Mouse (Mus musculus): ENCODE data around the gene Foxk1.

The Foxk1 gene

DNA sequence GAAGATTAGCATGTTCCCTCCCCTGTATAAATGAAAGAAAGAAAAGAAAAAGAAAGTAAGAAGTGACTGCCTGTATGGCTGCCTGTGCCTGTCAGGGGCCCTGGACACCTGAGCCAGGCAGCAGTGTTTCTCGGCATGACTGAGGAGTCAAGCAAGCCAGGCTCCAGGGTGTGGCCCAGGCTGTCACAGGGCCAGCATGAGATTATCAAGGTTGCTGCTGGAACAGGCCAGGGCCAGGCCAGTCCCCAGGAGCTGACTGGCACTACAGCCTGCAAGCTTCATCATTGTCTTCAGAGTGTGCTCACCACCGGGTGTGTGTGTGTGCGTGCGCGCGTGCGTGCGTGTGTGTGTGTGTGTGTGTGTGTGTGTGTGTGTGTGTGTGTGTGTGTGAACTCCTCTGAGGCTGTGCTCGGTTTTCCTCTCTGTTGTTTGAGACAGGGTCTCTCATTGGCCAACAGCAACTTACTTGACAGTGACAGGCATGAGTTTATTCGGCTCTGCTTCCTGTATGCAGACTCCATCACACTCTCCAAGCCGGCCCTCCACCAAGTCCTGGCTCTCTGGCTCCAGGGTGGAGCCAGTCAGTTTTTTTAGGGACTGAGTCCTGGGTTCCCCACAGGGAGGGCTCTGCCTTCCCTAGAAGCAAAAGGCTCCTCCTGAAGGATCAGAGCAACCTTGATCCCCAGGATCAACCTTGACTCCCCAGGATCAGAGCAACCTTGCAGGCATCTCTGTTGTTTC lies 43.7 kb downstream of the Foxk1 start:
- peak; percentile 65 for DNase-seq (ENCODE audit: low read depth)

DNA sequence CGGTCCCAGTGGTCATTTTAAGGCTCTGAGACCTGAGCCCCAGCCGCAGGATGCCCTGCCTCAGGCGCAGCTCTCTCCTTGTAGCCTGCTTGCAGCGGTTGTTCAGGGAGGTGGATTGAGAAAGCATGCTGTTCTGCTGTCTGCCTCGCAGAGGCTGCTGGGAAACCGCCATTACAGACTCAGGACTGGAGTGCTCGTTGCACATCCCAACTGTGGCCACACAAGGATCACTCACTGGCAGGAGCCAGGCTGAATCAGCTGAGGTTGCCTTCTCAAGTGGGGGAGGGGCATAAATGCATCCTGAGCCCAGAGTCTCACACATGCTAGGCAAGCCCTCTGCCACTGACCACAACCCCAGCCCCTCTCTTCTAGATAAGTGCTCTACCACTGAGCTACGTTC lies 44.4 kb downstream of the Foxk1 start:
- DNase-seq (ENCODE audit: low read depth), result peak; percentile 63

DNA sequence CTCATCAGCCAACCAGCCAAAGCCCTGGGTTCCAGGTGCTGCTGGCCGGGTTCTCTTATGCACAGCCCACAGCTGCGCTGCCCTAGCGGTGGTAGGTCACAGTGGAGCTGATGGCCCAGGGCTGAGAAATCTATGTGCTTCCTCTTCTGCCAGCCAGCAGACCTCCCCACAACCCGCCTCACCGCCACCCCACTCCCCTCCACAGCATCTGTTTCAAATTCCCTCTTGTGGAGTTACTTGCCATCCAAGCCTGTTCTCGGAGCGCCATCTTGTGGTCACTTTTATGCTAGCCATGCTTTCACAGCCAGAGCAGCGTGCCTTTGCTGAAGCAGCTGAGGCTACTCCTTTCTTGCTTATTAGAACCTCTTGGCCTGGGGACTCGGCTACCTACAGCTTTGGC lies 46.8 kb downstream of the Foxk1 start:
- peak; percentile 96 for DNase-seq (ENCODE audit: low read depth)

DNA sequence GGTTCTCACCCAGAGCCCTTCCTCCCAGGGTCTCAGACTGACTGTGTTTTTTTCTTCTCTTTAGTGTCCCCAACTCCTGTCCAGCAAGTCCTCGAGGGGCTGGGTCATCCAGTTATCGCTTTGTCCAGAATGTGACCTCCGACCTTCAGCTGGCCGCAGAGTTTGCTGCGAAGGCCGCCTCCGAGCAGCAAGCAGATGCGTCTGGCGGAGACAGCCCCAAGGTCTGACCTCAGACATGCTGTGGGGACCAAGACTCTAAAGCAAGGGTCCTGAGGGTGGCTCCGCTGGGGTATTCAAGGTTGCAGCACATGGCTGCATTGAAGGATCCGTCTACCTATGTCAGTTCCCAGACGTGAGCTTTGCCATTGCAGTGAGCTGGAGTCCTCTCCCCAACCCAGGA lies 47.3 kb downstream of the Foxk1 start:
- DNase-seq (ENCODE audit: low read depth), result no peak

DNA sequence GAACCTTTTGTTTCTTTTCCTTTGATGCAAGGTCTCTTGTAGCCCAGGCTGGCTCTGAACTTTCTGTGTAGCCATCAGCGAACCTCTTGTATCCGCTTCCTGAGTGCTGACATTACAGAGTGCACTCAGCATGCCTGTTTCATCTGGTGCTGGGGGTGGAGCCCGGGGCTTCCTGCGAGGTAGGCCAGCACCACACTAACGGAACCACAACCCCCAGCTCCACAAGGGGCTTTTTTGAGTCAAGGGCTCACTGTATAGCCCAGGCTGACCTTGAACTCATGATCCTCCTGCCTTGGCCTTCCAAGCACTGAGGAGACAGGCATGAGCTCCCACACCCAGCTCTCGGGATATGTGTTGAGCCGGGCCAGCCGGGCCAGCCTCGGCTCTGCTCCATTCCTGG lies 49.5 kb downstream of the Foxk1 start:
- no peak for DNase-seq (ENCODE audit: low read depth)

DNA sequence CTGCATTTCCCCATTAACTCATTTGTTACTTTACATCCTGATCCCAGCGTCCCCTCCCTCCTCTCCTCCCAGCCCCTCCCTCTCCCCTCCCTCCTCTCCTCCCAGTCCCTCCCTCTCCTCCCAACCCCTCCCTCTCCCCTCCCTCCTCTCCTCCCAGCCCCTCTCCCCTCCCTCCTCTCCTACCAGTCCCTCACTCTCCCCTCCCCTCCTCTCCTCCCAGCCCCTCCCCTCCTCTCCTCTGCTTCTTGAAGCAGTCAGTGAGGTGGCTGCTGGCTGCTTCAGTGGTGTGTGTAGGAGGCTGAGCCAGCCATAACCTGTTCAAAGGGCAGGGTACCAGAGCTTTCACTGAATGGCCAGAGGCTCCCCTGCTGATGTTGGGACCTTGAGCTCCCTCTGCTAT lies 50.5 kb downstream of the Foxk1 start:
- DNase-seq (ENCODE audit: low read depth), result no peak

DNA sequence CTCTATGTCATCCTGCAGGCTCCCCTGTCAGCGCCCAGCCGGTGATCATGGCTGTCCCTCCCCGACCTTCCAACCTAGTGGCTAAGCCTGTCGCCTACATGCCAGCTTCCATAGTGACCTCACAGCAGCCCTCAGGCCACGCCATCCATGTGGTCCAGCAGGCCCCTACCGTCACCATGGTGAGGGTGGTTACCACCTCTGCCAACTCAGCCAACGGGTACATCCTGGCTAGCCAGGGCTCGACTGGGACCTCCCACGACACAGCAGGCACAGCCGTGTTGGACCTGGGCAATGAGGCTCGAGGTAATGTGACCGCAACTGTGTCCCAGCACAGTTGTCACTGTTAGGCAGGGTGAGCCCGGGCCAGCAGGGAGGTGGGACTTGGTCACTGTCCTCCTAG lies 52.4 kb downstream of the Foxk1 start:
- DNase-seq (ENCODE audit: low read depth), result no peak

DNA sequence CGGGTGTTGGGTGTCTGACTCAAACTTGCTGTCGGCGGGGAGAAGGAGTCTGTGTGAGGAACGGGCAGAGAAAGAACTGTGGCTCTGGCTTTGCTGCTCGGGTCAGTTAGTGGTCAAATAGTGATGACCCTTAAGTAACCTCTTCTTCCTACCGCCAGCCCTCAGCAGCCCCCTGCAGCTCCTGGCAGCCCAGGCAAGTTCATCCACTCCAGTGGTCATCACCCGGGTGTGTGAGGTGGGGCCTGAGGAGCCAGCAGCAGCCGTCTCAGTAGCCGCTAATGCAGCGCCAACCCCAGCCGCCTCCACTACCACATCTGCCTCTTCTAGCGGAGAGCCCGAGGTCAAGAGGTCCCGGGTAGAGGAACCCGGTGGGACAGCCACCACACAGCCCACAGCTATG lies 55.0 kb downstream of the Foxk1 start:
- no peak for DNase-seq (ENCODE audit: low read depth)

DNA sequence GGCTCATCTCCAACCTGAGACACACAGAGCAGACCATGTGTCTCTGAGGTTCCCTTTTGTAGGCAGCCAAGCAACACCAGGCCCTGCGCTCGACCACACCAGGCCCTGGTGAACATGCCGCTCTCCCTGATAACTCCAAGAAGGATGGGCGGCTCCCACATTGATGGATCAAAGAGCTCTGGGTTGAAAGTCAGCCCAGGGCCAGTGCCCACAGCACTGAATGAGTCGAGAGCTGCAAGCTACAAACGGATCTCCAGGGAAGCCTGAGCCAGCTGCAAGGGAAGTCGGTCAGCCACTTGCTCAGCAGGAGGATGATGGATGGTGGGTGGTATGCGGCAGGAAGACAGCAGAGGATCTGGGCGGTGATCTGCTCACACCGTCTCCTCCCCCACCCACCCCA lies 56.0 kb downstream of the Foxk1 start:
- no peak for DNase-seq (ENCODE audit: low read depth)

DNA sequence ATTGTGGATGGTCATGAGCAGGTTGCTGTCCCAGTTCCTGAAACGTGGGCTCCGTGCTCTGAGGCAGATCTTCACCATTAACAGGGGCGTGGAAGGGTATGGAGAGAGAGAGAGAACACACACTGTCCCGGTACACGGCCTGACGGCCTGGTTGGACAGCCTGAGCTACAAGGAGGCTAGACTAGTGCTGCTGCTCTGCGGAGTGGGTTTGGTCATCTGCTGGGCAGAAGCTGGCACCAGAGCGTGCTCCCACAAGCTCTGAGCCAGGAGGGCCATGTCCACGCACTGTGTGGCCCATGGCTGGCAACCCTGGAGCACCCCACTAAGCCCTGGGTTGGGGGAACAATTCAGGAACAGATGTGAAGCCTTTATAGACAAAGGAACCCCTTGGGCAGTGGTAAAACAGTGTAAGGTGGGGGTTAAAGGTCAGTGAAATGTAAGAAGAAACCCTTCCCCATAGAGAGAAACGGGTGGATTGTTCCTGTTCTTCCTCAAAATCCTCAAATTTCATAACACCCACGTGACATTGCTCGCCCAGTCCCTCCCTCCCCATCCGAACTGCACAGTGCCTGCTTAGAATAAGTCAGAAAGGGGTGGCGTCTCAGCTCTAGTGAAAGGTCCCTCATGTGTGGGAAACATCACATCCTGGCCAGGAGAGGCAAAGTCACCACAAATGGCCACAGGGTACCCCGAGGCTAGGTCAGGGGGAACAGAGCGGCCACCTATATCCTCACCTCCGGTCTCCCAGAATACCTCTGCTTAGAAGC lies 57.7 kb downstream of the Foxk1 start:
- no peak for DNase-seq (ENCODE audit: low read depth)

DNA sequence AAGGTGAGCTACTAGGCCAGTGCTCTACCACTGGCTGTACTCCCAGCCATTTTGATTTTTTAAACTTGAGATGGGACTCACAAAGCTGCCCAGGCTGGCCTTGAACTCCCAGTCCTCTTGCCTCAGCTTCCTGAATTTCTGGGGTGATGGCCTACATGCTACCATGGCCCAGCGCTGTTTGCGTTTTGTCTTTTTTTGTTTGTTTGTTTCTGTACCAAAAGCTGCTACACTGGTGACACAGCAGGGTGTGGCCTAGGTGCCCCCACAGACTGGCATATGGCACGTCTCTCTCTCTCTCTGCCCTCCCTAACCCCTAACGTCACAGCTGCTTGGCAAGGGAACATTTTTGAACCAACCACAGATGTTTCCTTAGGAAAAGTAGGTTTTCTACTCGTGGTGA lies 58.5 kb downstream of the Foxk1 start:
- no peak for DNase-seq (ENCODE audit: low read depth)

DNA sequence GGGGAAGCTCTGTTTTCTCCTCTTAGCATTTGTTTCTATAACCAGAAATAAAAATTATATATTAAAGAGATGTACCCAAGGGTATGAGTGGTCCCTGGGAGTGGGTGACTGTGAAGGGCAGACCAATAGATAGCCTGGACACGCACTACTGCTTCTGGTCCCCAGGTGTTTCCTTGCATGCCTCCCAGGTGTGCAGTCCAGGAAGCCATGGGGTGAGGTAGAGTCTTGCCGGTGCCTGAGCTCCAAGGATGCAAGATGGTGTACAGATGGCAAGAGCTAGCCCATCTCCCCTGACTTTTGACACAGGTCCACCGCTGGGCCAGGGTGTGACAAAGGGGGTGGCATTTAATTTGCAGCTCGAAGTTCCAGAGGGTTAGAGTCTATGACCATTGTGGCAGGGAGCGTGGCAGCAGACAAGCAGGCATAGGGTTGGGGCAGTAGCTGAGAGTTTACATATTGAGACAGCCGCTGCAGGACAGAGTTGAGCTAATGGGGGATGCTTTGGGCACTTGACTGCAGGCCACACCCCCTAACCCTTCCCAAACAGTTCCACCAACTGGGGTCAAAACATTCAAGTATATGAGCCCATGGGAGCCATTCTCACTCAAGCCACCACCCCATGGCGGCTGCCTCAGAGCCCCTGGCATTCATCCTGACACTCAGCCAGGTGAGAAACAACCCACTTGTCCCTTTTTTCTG lies 60.8 kb downstream of the Foxk1 start:
- no peak for DNase-seq (ENCODE audit: low read depth)

DNA sequence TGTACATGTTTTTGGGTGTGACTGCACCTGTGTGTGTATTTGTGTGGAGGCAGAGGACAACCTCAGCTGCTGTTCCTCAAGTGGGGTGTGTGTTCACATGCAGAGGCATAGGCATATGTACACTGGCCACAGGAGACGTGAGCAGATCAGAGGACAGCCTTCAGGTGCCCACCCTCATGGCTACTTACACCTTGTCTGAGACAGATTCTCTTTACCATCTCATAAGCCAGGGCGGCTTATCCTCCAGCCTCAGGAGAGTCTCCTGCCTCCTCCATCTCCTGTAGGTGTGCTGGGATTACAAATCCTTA lies 61.3 kb downstream of the Foxk1 start:
- DNase-seq (ENCODE audit: low read depth), result no peak

DNA sequence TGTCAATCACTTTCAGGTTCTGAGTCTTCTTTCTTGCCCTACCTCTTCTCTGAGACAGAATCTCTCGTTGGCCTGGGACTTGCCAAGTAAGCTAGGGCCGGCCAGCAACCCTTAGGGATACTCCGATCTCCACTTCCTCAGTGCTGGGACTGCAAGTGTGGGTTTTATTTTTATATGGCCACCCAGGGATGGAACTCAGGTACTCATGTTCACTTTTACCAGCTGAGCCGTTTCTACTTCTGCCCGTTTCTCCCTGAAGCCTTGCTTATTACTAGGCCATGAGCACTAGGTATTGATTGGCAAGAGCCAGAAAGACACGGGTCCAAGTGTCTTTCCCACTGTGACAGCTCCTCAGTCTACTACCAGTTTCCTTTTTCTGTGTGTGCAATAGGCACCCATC lies 61.7 kb downstream of the Foxk1 start:
- DNase-seq (ENCODE audit: low read depth), result no peak

DNA sequence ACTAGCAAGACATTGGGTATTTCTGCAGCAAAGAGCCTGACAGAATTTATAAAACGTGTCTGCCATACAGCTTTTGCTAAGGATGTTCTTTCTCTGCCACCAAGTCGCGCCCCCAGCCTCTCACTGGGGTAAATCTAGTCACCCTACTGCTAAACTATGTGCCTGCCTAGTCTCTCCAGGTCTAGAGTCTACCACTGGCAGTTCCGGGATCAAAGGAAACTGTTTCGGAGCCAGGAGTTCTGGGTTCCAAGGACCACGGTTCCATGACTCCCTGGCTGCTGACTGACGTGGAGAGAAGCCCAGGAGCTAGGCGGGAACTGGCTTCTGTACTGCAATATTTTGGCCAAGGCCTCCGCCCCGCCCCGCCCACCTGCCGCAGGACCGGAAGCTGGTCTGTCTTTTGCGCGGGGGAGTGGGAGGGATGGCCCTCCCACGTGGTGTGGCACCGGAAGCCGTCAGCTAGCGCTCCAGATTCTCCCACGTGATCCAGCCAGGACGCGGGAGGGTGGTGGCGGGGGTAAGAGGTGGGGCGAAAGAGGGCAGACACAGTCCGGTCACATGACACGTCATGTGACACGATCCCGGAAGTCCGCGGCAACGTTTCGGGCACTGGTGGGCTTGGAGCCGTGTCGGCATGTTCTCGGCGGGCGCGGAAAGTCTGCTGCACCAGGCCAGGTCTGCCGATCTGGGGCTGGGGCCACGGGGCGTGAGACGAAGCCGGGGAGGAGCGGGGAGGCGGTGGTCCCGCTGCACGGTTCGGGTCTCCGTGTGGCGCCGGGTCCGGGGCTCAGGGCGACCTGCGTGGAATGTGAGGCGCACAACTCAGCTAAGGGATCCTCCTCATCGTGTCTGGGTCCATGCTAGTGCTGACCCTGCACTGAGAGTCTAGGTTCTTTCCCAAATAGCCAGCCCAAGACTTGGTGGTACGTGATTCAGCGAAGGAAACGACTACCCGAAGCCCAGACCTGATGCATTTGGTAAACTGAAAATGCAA lies 62.5 kb downstream of the Foxk1 start, which contains the start of gene Ap5z1:
Gene Ap5z1 (plus strand): TSS at position 484 of the 994 bp plus-strand sequence.
- DNase-seq (ENCODE audit: low read depth), result peak; percentile 96

DNA sequence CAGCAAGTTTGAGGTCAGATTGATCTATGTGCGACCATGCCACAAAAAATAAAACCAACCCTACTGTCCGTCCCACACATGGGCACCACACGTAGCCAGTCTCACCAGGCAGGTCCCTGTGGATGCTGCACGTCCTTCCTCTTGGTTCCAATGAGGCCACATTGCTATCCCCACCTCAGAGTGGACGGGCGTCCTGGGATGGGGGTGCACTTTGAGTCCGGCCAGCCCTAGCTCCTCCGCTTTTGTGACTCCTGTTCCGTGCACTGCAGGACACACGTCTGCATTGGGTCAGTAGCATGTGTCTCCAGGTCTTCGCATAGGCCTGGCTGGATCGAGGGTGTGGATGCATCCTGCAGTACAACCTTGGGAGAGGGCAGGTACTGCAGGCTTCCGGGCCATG lies 67.1 kb downstream of the Foxk1 start:
- DNase-seq (ENCODE audit: low read depth), result no peak

DNA sequence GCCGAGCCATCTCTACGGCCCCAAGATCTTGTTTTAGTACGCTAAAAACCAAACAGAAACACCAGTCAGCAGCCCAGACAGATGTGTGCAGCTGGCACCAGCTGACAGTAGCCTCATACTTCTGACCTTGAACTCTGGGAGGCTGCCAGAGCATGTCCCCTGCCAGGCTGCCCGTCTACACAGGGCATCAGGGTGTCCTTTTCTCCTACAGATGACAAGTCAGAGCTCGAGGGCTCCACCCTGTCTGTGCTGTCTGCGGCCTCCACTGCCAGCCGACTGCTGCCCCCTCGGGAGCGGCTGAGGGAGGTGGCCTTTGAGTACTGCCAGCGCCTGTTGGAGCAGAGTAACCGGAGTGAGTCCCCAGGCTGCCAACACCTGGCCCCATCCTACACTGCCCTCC lies 68.5 kb downstream of the Foxk1 start:
- no peak for DNase-seq (ENCODE audit: low read depth)

DNA sequence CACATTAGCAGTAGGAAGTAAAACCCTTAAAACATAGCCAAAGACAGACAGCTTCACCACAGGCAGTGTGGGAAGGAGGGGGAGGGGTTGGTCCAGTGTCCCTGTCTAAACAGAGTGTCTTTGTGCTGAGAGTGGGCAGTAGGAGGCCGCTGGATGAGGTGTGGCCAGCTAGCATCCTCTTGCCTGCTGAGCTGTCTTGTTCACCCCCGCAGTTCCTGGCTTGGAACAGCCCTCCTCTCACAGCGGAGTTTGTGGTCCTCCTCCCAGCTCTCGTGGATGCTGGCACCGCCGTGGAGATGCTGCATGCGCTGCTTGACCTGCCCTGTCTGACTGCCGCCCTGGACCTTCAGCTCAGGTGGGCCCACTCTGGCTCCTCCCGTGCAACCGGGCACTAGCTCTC lies 72.4 kb downstream of the Foxk1 start:
- no peak for DNase-seq (ENCODE audit: low read depth)

DNA sequence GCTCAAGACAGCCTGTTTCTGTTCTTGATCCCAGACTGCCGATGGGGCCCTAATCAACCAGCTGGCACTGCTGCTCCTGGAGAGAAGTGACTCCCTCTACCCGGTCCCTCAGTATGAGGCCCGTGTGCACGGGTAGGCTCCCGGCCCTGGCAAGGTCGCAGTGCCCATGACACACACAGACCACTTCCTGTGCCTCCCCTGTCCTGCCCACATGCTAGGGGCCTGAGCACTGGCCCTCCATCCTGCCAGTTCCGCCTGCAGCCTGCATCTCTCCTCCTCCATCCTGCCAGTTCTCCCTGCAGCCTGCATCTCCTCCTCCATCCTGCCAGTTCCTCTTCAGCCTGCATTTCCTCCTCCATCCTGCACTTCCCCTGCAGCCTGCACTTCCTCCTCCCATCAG lies 74.4 kb downstream of the Foxk1 start:
- no peak for DNase-seq (ENCODE audit: low read depth)

DNA sequence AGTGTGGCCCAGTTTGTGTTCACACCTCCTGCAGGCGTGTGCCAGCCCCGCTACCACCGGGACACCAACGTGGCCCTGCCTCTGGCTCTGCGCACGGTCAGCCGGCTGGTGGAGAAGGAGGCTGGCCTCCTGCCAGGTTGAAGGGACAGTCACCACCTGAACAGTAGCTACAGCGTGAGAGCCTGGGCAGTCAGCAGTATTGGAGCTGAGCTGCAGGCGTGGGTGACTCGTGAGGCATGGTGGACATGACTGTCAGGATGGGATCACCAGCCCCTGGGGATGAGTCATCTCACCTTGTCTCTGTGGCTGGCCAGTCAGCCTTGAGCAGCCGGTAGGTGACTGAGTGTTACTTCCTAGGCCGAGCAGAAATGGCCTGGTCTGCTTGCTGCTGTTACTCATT lies 76.0 kb downstream of the Foxk1 start:
- no peak for DNase-seq (ENCODE audit: low read depth)

DNA sequence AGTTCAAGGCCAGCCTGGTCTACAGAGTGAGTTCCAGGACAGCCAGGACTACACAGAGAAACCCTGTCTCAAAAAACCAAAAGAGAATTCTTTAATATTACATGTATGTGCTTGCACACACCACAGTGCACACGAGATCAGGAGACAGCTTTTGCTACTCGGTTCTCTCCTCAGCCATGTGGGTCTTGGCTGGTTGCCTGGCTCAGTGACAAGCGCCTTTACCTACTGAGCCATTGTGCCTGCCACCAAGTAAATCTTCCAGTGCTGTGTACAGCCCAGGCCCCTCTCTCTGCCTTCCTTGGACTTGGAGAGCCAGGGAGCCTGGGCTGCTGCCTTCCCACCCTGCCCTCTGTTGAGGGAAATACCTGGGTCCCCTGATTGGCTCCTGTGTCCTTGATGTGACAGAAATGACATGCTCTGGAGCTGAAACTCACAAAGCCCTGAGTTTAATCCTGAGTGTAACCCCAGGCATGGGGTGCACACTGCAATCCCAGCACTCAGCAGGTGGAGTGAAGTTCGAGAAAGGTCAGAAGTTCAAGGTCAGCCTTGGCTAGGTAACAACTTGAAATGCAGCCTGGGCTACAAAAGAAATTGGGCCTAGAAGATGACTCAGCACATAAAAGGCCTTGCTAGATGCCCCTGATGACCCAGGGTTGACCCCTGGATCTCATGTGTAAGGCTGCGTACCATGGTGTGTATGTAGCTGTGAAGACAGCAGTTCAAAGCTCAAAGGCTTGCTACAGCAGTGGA lies 76.7 kb downstream of the Foxk1 start:
- DNase-seq (ENCODE audit: low read depth), result no peak
